Mouse (Mus musculus) gastrocnemius, adult 2 months (tissue): Measurements from ENCODE around the gene Ncbp3. TPM values are rescaled to one million over a fixed set of nuclear protein-coding genes. Genes with fewer than 3 reads are reported as not detected.

Experiments used
- DNase-seq: peaks from one replicate; pipeline ENCODE4 v3.0.0; 2022
- H3K27ac ChIP-seq: fragments of 200-600 bp; 2 replicates; pipeline ENCODE4 v1.8.1; 2022; ENCODE audit warnings: mild to moderate bottlenecking
- H3K4me3 ChIP-seq: fragments of 200-600 bp; 2 replicates; pipeline ENCODE4 v1.8.1; 2022; ENCODE audit warnings: mild to moderate bottlenecking, moderate library complexity
- CTCF ChIP-seq: fragments of 200-600 bp; IDR thresholded peaks from 2 replicates; pipeline ENCODE4 v1.8.1; 2022; ENCODE audit warnings: antibody characterized with exemption, mild to moderate bottlenecking, moderate library complexity
- intact Hi-C: fragments of 180-260 bp; cut with DNase I; formaldehyde crosslinking; loops from one replicate; pipeline ENCODE4 v1.15.1; 2025
- total RNA-seq, 2 experiments: library from RNA; stranded (reverse); gene quantifications; 2 replicates each; pipeline ENCODE4 v1.2.3; 2021

The Ncbp3 gene
- total RNA-seq, 2 experiments from 2014 or later: 3.2 to 3.9 TPM

DNA sequence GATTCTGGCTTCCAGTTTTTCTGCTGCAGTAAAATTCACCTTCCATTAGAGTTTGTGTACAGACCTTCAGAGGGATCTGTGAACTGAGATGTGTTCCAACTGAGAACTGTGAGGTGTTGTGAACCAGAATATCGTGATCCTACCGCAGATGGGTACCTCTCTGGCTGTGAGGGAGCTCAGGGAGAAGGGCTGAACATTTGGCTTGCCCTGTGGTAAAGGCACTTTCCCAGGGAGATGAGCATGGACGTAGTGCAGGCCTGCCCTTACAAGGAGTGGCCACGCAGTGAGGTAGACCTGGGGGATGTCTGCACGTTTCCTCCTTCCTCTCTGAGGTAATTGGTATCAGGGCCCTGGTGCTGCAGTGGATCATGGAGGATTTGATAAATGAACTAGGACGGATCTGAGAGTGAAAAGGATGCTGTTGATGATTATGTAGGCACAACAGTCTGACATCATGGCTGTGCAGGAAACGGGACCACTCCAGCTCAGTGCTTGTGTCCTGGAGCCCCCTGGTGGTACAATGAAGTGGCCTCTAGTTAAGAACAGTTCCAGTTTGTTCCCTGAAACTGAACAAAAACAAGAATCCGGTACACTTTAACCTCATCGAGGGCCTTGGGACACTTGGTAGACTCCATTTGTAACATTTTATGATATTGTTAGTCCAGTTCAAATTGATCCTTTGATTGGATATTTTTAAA lies 8.3 kb upstream of the Ncbp3 start:
- peak; percentile 53 for DNase-seq

DNA sequence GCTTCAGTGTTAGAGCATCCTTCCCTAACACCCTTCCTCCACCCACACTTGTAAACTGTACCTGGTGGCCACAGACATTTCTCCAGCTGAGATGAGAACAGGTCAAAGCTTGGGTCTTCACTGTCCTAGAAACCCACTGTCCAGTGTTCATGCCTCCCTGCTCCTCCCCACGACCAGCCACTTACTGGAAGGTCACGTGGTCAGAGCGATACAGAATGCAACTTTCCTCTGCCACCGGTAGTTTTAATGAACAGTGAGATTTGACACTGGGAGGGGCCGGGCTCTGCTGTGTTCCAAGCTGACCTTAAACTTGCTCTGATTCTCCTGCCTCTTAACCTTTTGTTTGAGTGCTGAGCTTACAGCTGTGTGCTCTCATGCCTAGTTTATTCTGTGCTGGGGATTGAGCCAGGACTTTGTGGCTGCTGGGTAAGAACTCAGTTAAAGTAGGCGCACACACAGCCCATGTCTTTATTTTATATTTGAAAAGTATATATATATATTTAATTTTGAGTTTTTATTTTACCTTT lies 3.3 kb upstream of the Ncbp3 start:
- no peak overlapping the region for H3K27ac ChIP-seq
- DNase-seq: no peak
- TF ChIP-seq CTCF: no peak
- no peak overlapping the region for H3K4me3 ChIP-seq
- intact Hi-C loops: no loop called here

More for the DNA sequence above, 8.3 kb upstream of the Ncbp3 start:
- intact Hi-C loops: loop anchor here (1.0 kb wide), 1 partner anchor 33 kb away; no protein-coding TSS in a partner anchor
- Histone ChIP-seq H3K4me3 (no peak overlapping the region), H3K27ac (no peak overlapping the region)
- TF ChIP-seq CTCF: peak; percentile 88

DNA sequence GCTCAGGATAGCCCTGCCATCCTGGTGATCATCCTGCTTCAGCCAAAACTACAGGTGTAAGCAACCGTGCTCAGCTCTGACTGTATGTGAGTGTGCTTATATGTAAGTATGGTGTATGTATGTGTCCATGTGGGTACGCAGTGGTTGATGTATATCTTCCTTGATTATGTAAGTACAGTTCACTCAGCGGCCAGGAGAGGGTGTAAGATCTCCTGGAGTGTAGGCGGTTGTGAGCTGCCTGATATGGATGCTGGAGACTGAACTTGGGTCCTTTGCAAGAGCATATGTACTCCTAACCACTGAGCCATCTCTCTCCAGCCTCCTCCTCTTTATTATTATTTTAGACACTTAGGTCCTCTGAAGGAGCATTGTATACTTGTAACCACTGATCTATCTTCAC lies 2.8 kb upstream of the Ncbp3 start:
- Histone ChIP-seq H3K27ac (no peak overlapping the region), H3K4me3 (no peak overlapping the region)
- intact Hi-C loops: loop anchor here (5.0 kb wide), 1 partner anchor 117 kb away; no protein-coding TSS in a partner anchor
- no peak for DNase-seq
- TF ChIP-seq CTCF: no peak

DNA sequence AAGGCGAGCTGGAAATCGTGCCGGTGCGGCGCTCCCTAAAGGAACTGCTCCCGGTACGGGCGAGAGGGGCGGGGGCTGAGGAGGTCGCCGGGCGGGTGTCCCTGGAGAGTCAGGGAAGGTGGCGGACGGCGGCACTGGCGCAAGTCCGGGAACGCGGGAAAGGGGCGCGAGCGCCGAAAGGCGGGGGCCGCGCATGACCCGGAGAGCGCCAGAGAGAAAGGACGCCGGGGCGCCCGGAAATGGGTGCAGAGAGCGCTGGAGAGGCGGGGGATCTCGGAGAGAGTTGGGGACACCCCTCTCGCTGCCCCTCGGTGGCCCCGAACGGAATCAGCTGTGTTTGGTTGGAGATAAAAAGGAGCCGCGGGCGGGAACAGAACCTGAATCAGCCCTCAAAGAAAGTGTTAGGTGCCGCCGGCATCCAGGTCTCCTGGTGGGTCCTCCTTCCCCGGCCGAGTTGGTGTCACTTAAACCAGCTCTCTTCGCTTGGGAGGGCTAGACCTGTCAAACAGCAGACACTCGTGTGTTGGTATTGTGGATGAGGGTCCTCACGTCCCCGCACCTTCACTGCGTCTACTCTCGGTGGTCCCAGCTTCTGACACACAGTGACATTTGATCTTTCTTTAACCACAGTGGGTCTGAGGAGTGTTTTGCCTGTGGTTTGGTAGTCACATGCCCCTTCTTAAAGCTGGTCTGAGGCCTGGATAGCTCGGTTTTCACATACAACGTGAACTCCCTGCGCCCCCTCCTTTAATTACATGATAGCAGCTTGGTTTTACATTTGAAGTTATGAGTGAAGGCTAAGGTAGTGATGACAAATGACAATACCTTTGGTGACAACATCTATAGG lies 670 bp downstream of the Ncbp3 start:
- Histone ChIP-seq H3K27ac (peak overlapping the region; percentile 96), H3K4me3 (peak overlapping the region; percentile 100)
- no peak for DNase-seq
- intact Hi-C loops: loop anchor here (2.0 to 5.0 kb wide), 2 partner anchors 41 to 121 kb away; no protein-coding TSS in a partner anchor
- no peak for TF ChIP-seq CTCF

DNA sequence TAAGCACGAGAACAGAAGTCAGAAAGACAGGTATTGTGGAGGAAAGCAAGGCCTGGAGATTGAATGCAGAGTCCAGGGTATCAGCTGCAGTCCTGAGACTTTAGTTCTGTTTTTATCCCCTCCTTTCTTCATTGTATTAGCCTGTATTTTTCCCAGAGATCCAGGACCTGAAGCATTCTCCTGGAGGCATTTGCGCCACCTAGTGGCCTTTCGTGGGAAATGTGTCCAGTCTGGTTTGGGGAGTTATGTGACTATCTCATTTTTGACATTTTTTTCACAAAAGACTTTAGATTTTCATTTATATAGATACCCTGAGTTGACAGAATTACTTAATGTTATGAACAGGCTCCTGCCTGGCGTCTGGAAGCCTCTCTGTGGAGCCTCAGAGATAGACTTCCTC lies 1.8 kb downstream of the Ncbp3 start:
- Histone ChIP-seq H3K27ac (no peak overlapping the region; the same call in 1 of the 2 replicates), H3K4me3 (peak overlapping the region; percentile 49)
- intact Hi-C loops: loop anchor here (2.0 to 5.0 kb wide), 2 partner anchors 43 to 122 kb away; no protein-coding TSS in a partner anchor
- DNase-seq: peak; percentile 79
- TF ChIP-seq CTCF: peak; percentile 97

DNA sequence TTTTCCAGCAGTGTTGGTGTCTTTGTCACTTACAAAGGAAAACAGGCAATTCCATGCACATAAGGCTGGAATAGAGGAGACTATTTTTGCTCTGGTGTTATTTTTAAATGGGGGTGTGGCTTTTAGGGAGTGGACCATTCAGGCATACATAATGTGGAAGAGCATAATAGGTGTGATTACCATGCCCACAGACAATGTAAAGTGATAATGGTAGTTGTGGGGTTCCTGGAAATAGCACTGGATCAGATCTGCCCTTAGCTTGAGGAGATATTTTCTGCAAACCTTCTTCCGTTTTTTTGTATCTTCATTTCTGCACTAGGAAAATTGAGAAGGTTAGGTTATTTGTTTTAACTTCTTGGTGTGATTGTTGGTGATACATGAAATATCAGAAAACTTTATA lies 5.2 kb downstream of the Ncbp3 start:
- TF ChIP-seq CTCF: no peak
- intact Hi-C loops: no loop called here
- no peak overlapping the region for H3K27ac ChIP-seq

DNA sequence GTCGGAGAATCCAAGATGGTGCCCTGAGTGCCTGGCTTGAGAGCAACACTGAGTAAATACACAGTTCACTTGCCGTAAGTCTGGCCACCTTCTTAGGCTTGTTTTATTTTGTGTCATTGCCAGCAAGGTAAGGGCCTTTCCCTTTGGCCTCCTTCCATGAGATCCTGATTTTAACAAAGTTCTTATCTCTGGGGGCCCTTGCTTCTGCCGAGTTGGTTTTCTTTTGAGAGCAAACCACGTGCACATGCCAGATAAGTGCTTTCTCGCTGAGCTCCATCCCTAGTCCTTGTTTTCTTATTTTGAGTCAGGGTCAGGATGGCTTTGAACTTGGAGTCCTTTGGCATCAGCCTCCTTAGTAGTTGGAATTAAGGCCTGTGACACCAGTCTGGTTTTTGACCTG lies 10.1 kb downstream of the Ncbp3 start:
- TF ChIP-seq CTCF: no peak
- intact Hi-C loops: no loop called here
- H3K4me3 ChIP-seq: no peak overlapping the region
- H3K27ac ChIP-seq: no peak overlapping the region
- no peak for DNase-seq

More for the DNA sequence above, 5.2 kb downstream of the Ncbp3 start:
- no peak for DNase-seq
- H3K4me3 ChIP-seq: no peak overlapping the region

DNA sequence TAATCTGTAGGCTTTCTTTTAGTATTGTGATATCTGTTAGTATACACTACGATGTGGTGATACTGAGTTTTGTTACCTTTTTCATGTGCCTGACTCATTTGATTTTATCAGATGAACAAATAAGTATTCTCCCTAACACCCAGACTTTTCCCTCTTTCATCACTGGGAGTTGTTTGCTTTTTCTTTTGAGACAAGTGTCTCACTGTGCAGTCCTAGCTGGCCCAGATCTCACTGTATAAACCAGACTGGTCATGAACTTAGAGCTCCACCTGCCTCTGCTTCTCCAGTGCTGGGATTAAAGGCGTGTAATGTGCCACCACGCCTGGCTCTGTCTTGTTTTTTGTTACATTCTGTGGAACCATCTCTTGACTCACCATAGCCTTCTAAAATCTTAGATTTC lies 12.0 kb downstream of the Ncbp3 start:
- DNase-seq: no peak
- TF ChIP-seq CTCF: no peak
- intact Hi-C loops: no loop called here
- Histone ChIP-seq H3K4me3 (no peak overlapping the region), H3K27ac (no peak overlapping the region)

DNA sequence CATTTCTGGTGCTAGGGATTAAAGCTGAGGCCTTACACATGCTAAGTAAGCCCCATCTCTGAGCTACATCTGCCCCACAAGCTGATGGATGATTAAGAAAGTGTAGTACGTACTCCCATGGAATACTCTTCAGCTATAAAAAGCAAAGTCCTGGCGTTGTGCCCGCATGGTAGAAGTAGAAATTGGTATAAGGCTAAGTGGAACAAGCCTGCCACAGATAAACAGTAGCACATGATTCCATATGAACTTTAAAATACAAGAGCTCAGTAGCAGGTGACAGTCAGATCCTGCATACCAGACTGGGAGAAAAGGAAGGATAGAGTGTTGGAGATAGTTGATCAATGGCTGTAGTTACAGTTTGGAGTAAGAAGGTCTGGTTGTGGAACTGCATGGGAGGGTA lies 13.8 kb downstream of the Ncbp3 start:
- Histone ChIP-seq H3K4me3 (no peak overlapping the region), H3K27ac (no peak overlapping the region)
- intact Hi-C loops: no loop called here

DNA sequence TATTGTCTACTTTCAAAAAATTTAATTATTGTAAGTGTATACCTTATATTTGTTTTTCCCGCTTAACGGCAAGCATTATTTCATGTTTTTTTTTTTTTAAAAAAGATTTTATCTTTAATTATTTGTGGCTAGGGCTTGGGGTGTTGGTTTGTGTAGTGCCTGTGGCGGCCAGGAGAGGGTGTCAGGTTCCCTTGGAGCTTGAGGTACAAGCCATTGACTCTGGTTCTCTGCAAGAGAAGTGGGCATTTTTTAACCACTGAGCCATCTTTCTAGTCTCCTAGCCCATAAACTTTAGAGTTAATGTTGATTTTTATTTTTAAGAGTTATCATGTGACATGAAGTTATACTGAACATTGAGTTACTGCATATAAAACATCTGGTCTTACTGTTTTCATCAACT lies 24.3 kb downstream of the Ncbp3 start:
- intact Hi-C loops: no loop called here
- no peak overlapping the region for H3K4me3 ChIP-seq
- no peak overlapping the region for H3K27ac ChIP-seq
- peak; percentile 70 for TF ChIP-seq CTCF
- peak; percentile 33 for DNase-seq

More for the DNA sequence above, 13.8 kb downstream of the Ncbp3 start:
- DNase-seq: no peak
- TF ChIP-seq CTCF: no peak

DNA sequence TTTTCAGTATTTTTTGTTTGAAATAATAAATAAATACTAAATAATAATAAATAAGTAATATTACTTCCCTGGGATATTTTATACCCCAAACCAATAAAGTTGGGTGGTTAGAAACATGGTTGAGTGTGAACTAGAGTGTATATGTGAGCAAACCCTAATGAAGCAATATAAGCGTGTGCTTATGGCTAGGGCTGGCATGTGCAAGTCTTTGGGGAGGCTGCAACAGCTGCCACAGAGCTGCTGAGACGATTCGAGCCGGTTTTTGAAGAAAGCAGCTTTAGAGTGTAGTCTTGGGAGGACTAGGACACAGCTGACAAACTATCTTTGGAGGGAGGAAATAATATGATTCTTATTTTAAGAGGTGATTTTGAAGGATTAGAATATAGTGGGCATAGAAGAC lies 28.7 kb downstream of the Ncbp3 start:
- intact Hi-C loops: no loop called here
- no peak for DNase-seq
- H3K4me3 ChIP-seq: no peak overlapping the region
- no peak overlapping the region for H3K27ac ChIP-seq
- no peak for TF ChIP-seq CTCF

DNA sequence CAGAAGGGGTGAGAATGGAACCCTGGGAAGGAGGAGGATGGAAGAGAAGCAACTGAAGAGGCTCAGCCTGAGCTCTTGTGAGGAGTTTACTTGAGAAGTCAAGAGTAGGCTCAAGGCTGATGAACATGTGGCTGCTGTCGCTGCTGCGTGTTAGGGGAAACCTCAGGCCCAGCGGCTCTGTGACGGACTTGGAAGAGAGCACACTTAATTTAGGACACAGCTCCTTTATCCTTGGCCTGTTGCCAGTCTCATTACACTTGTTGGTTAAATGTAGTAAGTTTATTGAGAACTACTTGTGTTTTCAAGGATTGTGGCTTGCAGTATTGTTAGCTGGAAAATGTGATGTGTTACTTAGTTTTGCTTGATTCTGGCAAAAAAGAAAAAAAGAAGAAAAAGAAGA lies 29.1 kb downstream of the Ncbp3 start:
- H3K4me3 ChIP-seq: no peak overlapping the region
- H3K27ac ChIP-seq: no peak overlapping the region
- no peak for DNase-seq
- intact Hi-C loops: no loop called here
- TF ChIP-seq CTCF: no peak

DNA sequence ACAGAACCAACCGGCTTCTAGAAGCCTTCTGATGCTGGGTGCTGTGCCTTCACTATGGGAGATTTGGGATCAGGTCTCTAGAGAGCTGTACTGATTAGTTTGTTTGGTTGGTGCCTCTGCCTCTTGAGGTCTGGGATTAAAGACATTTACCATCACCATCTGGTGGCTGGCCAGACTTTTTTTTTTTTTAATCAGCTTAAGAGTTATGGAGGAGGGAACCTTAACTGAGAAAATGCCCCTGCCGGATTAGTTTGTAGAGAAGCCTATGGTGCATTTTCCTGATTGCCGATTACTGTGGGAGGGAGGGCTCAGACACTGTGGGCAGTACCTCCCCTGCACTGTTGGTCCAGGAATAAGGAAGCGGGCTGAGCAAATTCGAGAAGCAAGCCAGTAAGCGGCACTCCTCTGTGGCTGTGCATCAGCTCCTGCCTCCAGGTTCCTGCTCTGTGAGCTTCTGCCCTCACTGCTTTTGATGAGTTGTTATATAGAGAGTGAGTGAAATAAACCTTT lies 29.7 kb downstream of the Ncbp3 start:
- Histone ChIP-seq H3K27ac (no peak overlapping the region), H3K4me3 (no peak overlapping the region)
- no peak for DNase-seq
- intact Hi-C loops: no loop called here
- TF ChIP-seq CTCF: no peak
